Mouse (Mus musculus) embryonic stem cell, embryonic (primary cell): ENCODE measurements at regions not wholly inside any gene's neighbourhood (a gene's known extent, or its start where the extent isn't known, plus 50 kb on each side); places are given as distances from the start of the nearest gene placed in this dataset.

Experiments used
- CTCF ChIA-PET, 4 experiments: fragments of 300-600 bp in 2 of 4; fragments of 350-600 bp in 2 of 4; sonication (Branson Sonifier 250); formaldehyde crosslinking; loops; one replicate each; lab custom pipeline; 2022; ENCODE audit warnings: inconsistent platforms in 2 of 4; lab: Charles Lee
- POLR2A ChIA-PET, 4 experiments: fragments of 300-600 bp in 2 of 4; fragments of 350-600 bp in 2 of 4; sonication (Branson Sonifier 250); formaldehyde crosslinking; loops; one replicate each; lab custom pipeline; 2022; ENCODE audit warnings: antibody characterized with exemption in 4 of 4, inconsistent platforms in 1 of 4; lab: Charles Lee

DNA sequence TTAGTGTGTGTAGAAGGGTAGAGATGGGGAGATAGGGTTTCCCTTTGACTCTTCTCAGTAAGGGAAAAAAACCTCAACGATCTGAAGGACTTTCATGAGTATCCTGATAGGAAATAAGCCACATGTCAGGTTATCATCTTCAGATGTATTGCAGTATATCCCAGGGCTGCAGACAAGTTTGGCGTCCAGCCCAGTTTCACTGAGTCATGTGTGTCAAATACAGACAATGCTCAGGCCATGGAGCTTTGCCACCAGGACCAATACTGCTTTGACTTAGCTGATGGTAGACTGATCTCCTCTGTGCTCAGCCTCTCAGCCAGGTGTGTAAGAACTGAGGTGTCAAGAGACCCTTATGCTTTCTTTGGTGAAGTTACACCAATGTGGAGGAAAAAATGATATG is 62.9 kb downstream of the Cst10 start:
- CTCF ChIA-PET, result no interaction called here
- POLR2A ChIA-PET, result no interaction called here

DNA sequence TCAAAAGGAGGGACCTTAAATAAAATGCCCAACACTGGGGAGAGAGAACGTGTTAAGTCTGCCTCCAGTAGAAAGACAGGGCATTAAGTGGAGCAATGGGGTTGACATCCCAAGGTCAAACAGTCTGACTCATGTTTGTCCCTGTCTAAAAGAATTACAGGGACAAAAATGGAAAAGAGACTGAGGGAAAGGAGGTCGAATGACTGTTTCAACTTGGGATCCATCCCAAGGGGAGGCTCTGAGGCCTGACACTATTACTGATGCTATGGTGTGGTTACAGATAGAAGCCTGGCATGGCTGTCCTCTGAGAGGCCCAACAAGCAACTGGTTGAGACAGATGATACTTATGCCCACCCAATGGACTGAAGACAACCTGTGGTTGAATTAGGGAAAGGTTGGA is 67.6 kb downstream of the Cst10 start:
- ChIA-PET POLR2A (no interaction called here), CTCF (no interaction called here)

DNA sequence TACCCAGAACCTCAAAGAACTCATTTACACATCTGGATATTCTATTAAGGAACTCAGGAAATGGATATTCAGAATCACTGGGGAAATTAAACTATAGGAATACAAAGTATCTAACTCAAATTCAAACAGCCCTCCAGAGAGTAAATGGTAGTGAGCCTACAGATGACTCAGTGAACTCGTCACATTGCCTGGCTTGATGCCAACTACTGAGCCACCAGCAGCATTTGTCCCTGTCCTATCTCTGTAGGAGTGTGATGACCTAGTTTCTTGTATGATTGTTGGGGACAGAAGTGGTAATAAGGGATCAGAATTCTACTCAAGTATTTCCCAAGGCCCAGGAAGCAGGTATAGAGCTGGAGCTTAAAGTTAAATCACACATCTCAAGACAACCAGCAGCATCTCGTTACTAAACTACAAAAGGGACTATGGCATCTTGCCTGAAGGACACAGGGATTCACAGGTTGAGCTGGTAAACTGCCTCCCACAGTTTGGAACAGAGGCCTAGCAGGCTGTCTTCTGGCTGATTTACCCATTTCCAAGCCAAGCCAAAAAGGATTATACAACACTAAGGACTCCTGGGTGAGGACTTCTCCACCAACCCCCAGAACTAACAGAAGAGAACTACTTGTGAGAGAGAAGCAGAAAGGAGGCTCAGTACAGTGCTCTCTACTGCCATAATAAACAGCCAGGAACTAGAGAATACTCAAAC is 88.6 kb downstream of the Cst10 start:
- ChIA-PET POLR2A (no interaction called here), CTCF (no interaction called here)

DNA sequence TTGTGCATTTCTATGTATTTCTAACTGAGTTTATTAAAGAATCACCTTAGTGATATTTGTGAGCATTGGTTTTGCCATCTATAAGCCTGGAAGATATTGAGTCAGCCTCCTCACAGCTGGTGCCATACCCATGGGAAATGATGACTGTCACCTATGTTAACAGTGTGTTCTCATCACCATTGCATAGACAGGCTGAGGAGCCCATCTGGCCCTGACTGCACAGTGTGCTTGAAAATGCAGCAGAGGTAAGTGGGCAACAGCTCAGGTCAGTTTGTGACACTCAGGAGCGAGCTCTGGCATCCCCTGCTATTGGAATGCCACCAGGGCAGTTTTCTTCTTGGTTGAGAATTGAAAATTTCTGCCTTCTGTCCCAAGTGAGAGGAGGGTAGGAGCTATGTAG is 108.0 kb downstream of the Cst10 start:
- POLR2A ChIA-PET, result interaction anchor here in 2 of 4 experiments (0.9 to 1.2 kb wide), 2 partner anchors 11 to 87 kb away, joined by 3 to 5 read pairs; no protein-coding TSS in a partner anchor
- CTCF ChIA-PET, result no interaction called here

DNA sequence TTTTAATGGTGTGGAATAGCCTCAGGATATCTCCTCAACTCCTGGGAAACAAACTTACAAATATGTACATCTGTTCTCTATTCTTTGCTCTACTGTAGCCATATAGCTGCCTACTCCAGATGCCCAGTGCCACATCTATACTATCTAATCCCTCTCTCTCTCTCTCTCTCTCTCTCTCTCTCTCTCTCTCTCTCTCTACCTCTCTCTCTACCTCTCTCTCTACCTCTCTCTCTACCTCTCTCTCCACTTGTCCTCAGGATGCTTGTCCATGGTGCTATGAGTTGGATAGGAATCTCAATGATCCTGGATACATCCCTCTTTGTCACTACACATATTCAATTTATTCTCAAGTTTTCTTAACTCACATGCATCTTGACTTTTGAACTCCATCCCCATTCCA is 119.6 kb downstream of the Cst10 start:
- ChIA-PET POLR2A (no interaction called here), CTCF (no interaction called here)

DNA sequence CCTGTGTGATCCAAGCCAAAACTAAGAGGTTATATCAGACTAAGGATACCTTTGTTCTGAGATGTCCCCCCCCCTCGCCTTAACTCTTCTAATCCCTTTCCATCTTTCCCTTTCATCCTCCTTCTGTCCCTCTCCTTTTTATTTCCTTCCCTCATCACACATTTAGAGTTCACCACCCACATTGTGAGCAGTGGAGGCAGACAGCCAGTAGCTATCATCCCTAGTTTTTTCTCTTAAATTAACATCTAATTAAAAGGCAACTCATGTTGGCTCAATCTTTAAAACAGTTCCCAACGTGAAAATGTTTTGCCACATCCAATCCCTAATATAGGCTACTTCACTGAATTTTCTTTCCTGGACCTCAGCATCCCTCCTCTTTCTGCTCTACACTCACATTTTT is 138.0 kb downstream of the Cst10 start:
- CTCF ChIA-PET, result no interaction called here

DNA sequence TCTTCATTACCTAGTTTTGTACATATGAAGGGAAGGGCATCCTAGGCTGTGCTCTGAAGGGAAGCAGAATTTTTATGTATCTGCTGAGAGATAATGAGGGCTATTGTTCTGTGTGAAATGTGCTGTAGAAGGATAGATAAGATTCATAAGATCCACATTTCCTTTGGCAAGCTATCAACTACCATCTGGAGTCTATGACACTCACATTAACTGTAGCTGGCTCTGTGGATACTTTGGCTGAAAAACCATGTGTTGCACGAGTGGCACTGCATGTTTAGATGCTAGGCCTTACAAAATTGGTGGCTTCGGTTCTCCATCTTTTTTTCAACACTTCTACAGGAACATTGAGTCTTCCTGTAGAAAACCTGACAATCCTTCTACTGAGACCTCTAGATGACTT is 140.9 kb downstream of the Cst10 start:
- ChIA-PET POLR2A (no interaction called here), CTCF (no interaction called here)

More for the DNA sequence above, 138.0 kb downstream of the Cst10 start:
- POLR2A ChIA-PET, result no interaction called here

DNA sequence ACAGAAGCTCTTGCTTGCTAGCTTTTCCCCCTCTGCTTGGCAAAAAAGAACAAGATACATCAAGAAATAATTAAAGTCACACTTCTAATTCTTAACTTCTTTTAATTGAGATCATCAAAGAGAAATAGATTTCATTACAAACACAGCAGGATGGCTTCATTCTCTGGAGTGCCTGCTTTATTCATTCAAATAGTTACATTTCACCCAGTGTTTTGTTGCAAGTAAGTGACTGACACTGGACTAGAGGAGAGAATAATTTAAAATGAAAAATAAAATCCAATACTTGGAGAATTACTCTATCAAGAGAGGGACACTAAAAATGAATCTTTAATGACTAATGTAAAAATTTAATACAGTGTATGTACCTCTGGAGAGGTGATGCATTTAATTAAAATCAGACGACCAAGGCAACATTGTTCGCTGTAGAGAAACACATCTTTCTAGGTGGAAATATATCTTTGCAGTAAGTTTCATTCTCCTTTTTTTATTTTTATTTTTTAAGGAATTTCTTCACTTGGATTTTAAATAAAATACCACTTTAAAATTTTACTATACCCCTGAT is 141.9 kb downstream of the Cst10 start:
- ChIA-PET CTCF (no interaction called here), POLR2A (no interaction called here)

DNA sequence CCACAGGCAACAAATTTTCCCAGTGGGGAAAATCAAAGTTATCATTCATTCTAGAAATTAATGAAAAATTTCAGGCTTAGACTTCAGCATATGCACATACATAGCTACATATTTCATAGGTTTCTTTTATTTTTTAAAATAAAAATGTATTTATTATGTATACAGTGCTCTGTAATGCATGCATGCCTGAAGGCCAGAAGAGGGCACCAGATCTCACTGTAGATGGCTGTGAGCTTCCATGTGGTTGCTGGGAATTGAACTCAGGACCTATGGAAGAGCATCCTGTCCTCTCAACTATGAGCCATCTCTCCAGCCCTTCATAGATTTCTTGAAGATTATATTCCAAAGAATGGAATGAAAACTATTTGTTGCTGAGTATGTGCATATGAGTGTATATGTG is 150.4 kb downstream of the Cst10 start:
- ChIA-PET POLR2A (no interaction called here), CTCF (interaction anchor here in 2 of 4 experiments (0.6 to 1.4 kb wide), 3 partner anchors 166 to 544 kb away, joined by 3 to 4 read pairs (median 3); no protein-coding TSS in a partner anchor)

DNA sequence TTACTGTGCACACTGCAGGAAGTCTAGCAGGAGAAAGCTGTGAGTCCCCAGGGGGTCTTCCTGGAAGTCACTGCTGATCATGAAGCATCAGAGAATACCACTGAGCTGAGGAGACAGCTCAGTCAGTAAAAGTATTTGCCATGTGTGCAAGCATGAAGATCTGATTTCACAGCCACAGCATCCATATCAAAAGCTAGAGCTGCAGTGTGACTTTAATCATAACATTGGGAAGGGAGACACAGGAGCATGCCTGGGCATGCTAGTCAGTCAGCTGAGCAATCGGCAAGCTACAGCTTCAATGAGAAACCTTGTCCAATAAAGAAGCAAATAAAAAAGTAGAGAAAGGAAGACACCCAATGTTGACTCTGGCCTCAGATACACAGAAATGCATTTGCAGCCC is 168.9 kb downstream of the Cst10 start:
- POLR2A ChIA-PET, result interaction anchor here in 1 of 4 experiments (0.7 kb wide), 1 partner anchor 367 kb away, joined by 4 read pairs; no protein-coding TSS in a partner anchor

DNA sequence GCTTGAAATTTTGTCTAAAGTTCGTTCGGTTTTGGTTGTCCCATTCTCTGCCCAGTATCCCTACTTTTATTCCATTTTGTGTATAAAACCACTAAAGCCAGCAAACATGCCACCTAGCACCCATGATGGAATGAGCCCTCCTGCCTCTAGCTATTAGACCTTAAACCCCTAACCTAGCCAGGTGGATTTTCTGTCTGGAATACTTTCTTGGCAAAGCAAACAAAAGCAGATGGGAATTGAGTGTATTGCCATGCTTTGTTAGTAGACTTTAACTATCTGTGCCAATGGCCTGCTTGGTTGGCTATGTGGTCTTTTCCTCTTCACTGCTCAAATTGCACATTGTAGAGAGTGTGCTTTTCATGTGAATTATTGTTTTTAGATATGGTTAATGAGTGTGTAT is 197.7 kb downstream of the Cst10 start:
- POLR2A ChIA-PET, result no interaction called here
- CTCF ChIA-PET, result no interaction called here

More for the DNA sequence above, 168.9 kb downstream of the Cst10 start:
- CTCF ChIA-PET, result interaction anchor here in 1 of 4 experiments (0.5 kb wide), 1 partner anchor 197 kb away, joined by 4 read pairs; no protein-coding TSS in a partner anchor

DNA sequence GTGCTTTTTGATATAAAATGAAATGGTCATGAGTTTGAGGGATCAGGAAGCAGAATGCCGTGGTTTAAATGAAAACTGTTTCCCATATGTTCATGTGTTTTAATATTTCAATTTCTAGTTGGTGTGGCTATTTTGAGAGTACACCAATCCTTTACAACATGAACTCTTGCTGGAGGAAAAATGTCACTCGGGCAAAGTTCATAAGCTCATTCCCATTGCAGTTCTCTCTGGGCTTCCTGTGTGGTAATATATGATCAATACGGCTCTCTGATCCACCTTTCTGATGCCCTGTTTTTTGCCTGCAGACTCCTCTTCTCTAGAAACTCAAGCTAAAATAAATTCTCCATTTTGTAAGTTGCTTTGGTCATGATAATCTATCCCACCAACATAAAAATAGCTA is 208.5 kb downstream of the Cst10 start:
- POLR2A ChIA-PET, result no interaction called here
- CTCF ChIA-PET, result no interaction called here

DNA sequence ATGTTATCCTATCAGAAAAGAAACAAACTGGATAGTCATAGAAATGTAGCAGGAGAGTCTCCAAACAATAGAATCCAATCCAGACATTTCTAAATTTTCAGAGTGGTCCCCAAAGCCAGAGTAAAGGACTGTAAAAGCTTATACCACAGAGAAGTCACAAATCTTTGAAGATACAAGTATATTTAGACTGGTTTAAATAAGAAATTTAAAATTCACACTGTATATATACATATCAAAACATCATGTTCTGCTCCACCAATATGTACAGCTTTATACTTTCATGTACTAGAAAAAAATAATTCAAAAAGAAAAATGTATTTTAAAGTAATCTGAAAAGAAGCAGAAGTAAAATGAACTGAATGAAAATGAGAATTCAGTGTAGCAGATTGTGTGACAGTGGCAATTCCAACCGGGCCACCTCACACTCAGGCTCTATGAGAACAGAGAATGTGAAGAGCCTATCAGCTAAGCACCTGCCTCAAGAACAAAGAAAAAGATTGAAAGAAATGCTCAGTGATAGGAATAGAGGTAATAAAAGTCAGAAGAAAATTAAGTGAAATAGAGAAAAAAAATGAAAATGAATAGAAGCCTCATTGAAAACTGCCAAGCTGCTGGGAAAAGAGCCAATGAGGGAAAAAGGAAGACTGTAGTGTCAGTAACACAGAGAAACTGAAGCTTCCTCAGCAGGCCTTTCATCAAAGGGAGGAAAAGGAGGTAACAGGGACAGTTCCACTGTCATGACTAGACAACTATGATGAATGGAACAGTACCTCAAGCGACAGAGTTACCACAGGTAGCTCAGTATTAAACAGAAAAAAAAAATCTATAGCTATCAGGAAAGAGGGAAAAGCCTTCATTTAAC is 209.5 kb downstream of the Cst10 start:
- ChIA-PET POLR2A (interaction anchor here in 1 of 4 experiments (0.6 kb wide), 1 partner anchor 1863 kb away, joined by 5 read pairs; no protein-coding TSS in a partner anchor), CTCF (no interaction called here)

DNA sequence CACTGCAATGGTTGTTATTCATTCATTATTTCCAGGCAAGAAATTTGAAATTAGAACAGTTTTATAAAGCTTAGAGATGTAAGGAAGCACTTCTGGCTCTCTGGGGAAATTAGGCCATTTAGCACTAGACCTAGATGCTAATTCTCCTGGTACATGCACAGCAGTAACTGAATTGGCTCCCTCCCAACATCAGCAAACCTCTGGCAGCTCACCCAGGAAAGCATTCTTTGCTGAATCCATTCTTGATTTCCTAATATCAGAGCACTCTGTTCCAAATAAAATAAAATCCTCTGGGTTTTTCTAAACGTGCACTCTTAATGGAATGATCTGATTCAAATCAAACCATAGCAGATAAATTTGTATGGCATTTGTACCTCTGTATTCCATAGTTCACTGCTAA is 203.4 kb upstream of the Syndig1 start:
- ChIA-PET POLR2A (no interaction called here), CTCF (interaction anchor here in 1 of 4 experiments (0.6 kb wide), 1 partner anchor 16 kb away, joined by 3 read pairs; no protein-coding TSS in a partner anchor)

DNA sequence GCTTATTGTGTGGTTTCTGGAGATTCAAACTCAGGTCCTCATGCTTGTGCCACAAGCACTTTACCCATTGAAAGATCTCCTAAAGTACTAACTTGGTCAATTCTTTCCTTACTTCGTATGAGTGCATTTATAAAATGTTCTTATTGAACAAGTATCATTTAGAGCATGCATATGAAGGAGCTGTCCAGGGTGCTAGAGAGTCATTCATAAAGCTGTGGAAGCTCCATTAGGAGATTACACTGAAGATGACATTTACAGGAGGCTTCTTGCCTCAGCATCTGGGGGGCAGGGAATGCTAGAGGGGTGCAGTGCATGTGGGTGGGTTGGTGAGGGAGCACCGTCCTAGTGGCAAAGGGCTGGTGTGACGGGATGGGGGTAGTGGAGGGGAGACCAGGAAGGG is 187.8 kb upstream of the Syndig1 start:
- POLR2A ChIA-PET, result interaction anchor here in 1 of 4 experiments (0.6 kb wide), 1 partner anchor 997 kb away, joined by 5 read pairs; no protein-coding TSS in a partner anchor
- CTCF ChIA-PET, result interaction anchor here in 1 of 4 experiments (0.6 kb wide), 1 partner anchor 489 kb away, joined by 3 read pairs; no protein-coding TSS in a partner anchor

DNA sequence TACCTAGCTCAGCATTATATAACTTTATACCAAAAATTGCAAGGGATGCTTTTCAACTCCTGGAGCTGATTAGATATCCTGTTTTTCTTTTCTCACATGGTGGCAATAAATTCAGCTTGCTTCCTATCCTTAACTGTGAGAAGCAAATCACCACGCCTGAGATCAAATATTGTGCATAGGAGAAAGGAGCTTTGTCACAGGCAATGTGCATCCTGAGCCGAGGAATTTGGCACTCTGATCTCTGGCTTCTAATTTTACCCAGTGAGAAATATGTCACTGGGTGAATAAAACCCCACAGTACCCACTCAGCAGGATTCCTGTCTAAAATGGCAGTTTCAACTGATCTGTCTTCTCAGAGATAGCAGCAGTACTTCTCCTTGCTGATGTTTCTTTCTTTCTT is 177.2 kb upstream of the Syndig1 start:
- CTCF ChIA-PET, result no interaction called here
- POLR2A ChIA-PET, result no interaction called here

DNA sequence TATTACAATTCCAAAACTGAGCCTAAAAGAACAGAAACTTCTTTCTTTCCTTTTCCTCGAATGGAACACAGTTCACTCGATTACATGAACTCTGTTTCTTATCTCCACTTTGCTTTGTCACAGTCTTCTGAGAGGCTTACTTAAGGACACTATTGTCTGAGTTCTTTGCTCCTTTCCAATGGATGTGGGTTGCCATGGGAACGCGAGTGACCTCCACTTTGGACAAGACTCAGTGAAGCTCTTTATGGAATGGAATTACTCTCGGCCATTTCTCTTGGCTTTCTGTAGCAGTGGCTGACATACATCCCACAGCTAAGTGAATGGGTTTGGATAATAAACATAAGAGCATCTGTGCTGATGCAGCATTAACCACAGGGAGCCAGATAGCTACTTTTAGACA is 167.9 kb upstream of the Syndig1 start:
- ChIA-PET CTCF (no interaction called here), POLR2A (interaction anchor here in 1 of 4 experiments (0.6 kb wide), 1 partner anchor 13 kb away, joined by 3 read pairs; no protein-coding TSS in a partner anchor)

DNA sequence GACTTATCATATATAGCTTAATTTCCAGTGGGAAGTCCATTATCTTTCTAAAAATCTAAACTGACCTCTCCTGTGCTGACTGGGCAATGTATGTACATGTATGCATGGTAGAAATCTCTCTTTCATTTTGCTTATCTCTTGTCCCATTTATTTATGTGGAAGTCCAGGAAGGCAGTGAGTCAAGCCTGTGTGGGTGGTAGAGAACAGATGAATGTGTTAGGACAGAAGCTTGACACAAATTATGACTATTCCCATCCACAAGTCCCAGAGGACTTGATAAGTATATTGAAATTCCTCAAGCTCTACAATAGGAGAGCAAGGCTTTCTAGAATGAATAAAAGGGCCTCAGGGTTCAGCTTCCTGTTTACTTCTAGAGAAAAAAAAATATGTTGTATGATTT is 164.6 kb upstream of the Syndig1 start:
- ChIA-PET POLR2A (no interaction called here), CTCF (no interaction called here)

DNA sequence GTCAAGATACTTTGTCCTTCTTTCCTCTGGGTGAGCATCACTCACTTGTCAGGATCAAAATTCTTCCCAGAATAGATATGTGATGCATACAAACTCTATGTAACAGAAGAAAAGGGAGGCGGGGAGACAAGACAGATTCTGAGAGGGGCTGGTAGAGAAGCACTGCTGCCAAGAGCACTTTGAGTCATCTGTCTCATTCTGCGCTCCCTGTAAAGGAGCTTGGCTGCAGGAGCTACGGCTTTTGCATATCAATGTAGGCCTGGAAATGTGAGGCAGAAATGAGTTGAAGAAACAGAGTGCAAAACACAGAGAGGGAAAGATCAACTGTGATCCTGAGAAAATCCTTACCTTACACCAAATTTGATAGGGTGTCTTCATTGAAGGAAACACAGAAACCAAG is 162.6 kb upstream of the Syndig1 start:
- ChIA-PET POLR2A (no interaction called here), CTCF (no interaction called here)

DNA sequence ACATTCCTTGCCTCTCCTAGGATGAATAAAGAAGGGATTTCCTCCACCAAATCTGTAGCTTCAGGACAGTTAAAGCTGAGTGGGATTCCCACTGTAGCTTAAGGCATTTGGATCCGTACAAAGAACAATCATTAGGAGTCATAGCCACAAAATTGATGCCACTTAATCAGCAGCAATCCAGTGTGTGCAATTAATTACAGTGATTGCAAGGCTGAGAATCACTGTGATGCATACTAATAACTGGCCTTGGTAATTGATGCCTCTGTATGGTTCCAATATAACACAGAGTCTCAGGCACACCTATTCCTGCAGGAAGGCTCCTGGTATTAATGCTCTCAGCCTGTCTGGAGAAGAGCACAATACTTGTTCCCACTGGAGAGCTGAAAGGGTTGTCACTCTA is 157.1 kb upstream of the Syndig1 start:
- POLR2A ChIA-PET, result no interaction called here
- CTCF ChIA-PET, result no interaction called here
